Mouse (Mus musculus): ENCODE data around the gene Tll1.

DNA sequence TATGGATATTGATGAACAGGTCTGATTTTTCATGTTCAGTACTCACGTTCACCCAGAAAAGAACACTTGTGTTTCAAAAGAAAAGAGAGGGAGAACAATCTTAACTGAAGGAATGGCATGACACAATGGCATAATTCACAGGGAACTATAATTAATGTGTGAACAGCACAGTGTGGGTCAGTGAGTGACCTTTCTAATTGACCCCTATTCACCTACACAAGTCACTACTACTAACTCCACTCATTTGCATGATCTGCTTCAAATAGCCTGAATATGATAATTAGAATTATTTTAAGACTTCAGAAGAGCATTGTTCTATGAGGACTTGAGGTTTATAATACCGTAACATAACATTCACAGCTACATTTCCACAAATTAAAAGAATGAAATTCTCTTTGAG, 18.2 kb downstream of the Tll1 start:
- no peak for TF ChIP-seq CTCF (IDR thresholded peaks at IDR 0.05; ENCODE audit: extremely low read depth, insufficient read depth, insufficient read length, insufficient replicate concordance)
- TF ChIP-seq POLR2A (IDR thresholded peaks at IDR 0.05; ENCODE audit: low read depth, low read length) = no peak

Data from spleen, adult 2 months (tissue).